In the genomic region with DNA sequence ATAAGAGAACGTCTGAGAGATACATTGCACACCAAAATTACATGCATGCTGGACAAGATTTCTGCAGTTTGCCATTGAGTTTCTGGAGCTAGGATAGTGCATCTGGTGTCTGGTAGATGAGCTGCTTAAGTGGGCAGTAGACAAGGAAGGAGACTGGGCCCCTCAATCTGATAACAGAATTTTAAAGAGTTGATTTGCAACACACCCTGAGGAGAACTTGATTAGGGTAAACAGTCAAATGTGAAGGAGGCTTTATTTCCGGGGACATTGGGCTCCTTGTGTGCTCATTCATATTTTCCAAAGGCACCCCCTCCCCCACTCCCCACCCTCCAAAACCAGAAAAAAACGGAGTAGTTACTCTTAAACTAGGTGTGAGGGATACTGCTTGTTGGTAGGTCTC, we compare ENCODE assay signal across 8 mouse cellular contexts. TPM values are rescaled to one million over a fixed set of nuclear protein-coding genes. Genes with fewer than 3 reads are reported as not detected.
A peak's percentile ranks its signal among the peaks of the same experiment; 100 is the strongest.
DNase-seq lines count a peak whose midpoint lies in the region; ATAC-seq and TF ChIP-seq lines count a peak whose summit lies in the region.

No protein-coding gene starts in this region.

- TF ChIP-seq CTCF in CH12.LX (conservative IDR thresholded peaks at IDR 0.05 in 1 of 2, IDR thresholded peaks at IDR 0.05 in 1 of 2; ENCODE audit: low read depth in 2 of 2, low read length in 2 of 2), result no peak

- 57% methylated on average over 3 of the region's 3 CpGs for WGBS in heart, embryonic 11.5 days (ENCODE audit: insufficient replicate concordance)
- 46% methylated on average over 3 of the region's 3 CpGs for WGBS in forebrain, embryonic 15.5 days
- WGBS in liver, embryonic 16.5 days (ENCODE audit: insufficient replicate concordance), result 14% methylated on average over 3 of the region's 3 CpGs

- in situ Hi-C loops in CH12.LX (cut with MboI; ENCODE audit: low pct_ligation_motif_present, low pct_unique_long_range_greater_than_20kb, low sequenced_read_pairs), result no loop called here

- no peaks in the 10 kb centered on the region for H3K9me3 ChIP-seq in heart, embryonic 11.5 days (replicated peaks; ENCODE audit: control insufficient read depth, low read length)
- H3K9me3 ChIP-seq in CH12.LX (replicated peaks; ENCODE audit: low read length), result no peaks in the 10 kb centered on the region
- no peaks in the 10 kb centered on the region for H3K9me3 ChIP-seq in forebrain, embryonic 15.5 days
- H3K9me3 ChIP-seq in liver, embryonic 16.5 days (replicated peaks; ENCODE audit: control insufficient read depth, low read length), result no peaks in the 10 kb centered on the region

- no peak overlapping the region for H3K9ac ChIP-seq in heart, embryonic 11.5 days (ENCODE audit: low read depth, low read length)
- H3K9ac ChIP-seq in CH12.LX (ENCODE audit: insufficient read depth, low read depth), result no peak overlapping the region
- peak overlapping the region; percentile 92 for H3K9ac ChIP-seq in forebrain, embryonic 15.5 days (replicated peaks)
- no peak overlapping the region for H3K9ac ChIP-seq in liver, embryonic 16.5 days (ENCODE audit: low read depth, low read length)

- H3K4me1 ChIP-seq in heart, embryonic 11.5 days (ENCODE audit: control insufficient read depth, insufficient read depth, low read length), result peaks cover 11% of the 10 kb centered on the region
- H3K4me1 ChIP-seq in CH12.LX (ENCODE audit: control insufficient read depth in 1 of 2, insufficient read depth in 2 of 2), result peaks cover 4 to 45% of the 10 kb centered on the region in 2 experiments; a peak in 2 of 4 replicates
- H3K4me1 ChIP-seq in forebrain, embryonic 15.5 days, result peaks cover 29% of the 10 kb centered on the region
- peaks cover 29% of the 10 kb centered on the region for H3K4me1 ChIP-seq in liver, embryonic 16.5 days (ENCODE audit: control insufficient read depth, low read depth, low read length)

- no peak overlapping the region for H3K27ac ChIP-seq in heart, embryonic 11.5 days (ENCODE audit: low read depth, low read length)
- no peak overlapping the region for H3K27ac ChIP-seq in CH12.LX (ENCODE audit: insufficient read depth, low read depth)
- no peak overlapping the region for H3K27ac ChIP-seq in forebrain, embryonic 15.5 days (replicated peaks)
- H3K27ac ChIP-seq in liver, embryonic 16.5 days (ENCODE audit: low read length), result no peak overlapping the region; the same call in 1 of the 2 replicates

- no peaks in the 10 kb centered on the region for H3K36me3 ChIP-seq in heart, embryonic 11.5 days (ENCODE audit: control insufficient read depth, insufficient read depth, low read length)
- no peaks in the 10 kb centered on the region for H3K36me3 ChIP-seq in CH12.LX (replicated peaks in 1 of 2; ENCODE audit: control insufficient read depth in 1 of 2, insufficient read depth in 1 of 2, low read length in 1 of 2)
- H3K36me3 ChIP-seq in forebrain, embryonic 15.5 days, result no peaks in the 10 kb centered on the region
- H3K36me3 ChIP-seq in liver, embryonic 16.5 days (ENCODE audit: control insufficient read depth, insufficient read depth), result no peaks in the 10 kb centered on the region

- TF ChIP-seq EP300 in CH12.LX (IDR thresholded peaks at IDR 0.05; ENCODE audit: low read length), result no peak

- H3K4me2 ChIP-seq in heart, embryonic 11.5 days, result peak overlapping the region; percentile 85
- peak overlapping the region; percentile 92; the same call in 1 of the 2 replicates for H3K4me2 ChIP-seq in CH12.LX (ENCODE audit: insufficient read depth, low read depth, poor library complexity, severe bottlenecking)
- H3K4me2 ChIP-seq in forebrain, embryonic 15.5 days (replicated peaks), result peak overlapping the region; percentile 74
- H3K4me2 ChIP-seq in liver, embryonic 16.5 days (ENCODE audit: low read depth, low read length), result peak overlapping the region; percentile 99

- no peak overlapping the region for H3K4me3 ChIP-seq in heart, embryonic 11.5 days (ENCODE audit: low read depth, low read length)
- H3K4me3 ChIP-seq in CH12.LX (replicated peaks in 1 of 3; ENCODE audit: low read depth in 2 of 3, low read length in 2 of 3, poor library complexity in 1 of 3), result peak overlapping the region in 1 of 3 experiments; percentile 69
- peak overlapping the region; percentile 79 for H3K4me3 ChIP-seq in forebrain, embryonic 15.5 days
- H3K4me3 ChIP-seq in liver, embryonic 16.5 days (ENCODE audit: low read depth, low read length), result no peak overlapping the region; the same call in 1 of the 2 replicates

- H3K27me3 ChIP-seq in heart, embryonic 11.5 days (ENCODE audit: control insufficient read depth, insufficient read depth, low read length), result no peaks in the 10 kb centered on the region
- no peaks in the 10 kb centered on the region for H3K27me3 ChIP-seq in CH12.LX (replicated peaks)
- no peaks in the 10 kb centered on the region for H3K27me3 ChIP-seq in forebrain, embryonic 15.5 days
- no peaks in the 10 kb centered on the region for H3K27me3 ChIP-seq in liver, embryonic 16.5 days (ENCODE audit: control insufficient read depth, insufficient read depth, low read depth, low read length)

- intact Hi-C loops in heart, postnatal 25 days (cut with DNase I), result no loop called here

- TF ChIP-seq RAD21 in CH12.LX (IDR thresholded peaks at IDR 0.05; ENCODE audit: low read depth, low read length), result no peak

- no peak for ATAC-seq in heart, embryonic 11.5 days (replicated peaks; ENCODE audit: insufficient number of reproducible peaks, low FRiP score, low TSS enrichment)
- no peak for ATAC-seq in forebrain, embryonic 15.5 days (replicated peaks)
- no peak for ATAC-seq in liver, embryonic 16.5 days (ENCODE audit: low read depth)

- dilution Hi-C loops in CH12.LX (cut with MboI; ENCODE audit: extremely low pct_ligation_motif_present, extremely low pct_unique_long_range_greater_than_20kb, low sequenced_read_pairs), result no loop called here

- peaks cover 8% of the 10 kb centered on the region; the same call in 1 of the 2 replicates for H3K79me2 ChIP-seq in CH12.LX (replicated peaks; ENCODE audit: control insufficient read depth, extremely low read depth, insufficient read depth, poor library complexity, severe bottlenecking)

- TF ChIP-seq POLR2A in CH12.LX (IDR thresholded peaks at IDR 0.05; ENCODE audit: low read depth, low read length), result no peak

- no peak for DNase-seq in heart, postnatal 25 days (ENCODE audit: low spot score)
- DNase-seq in CH12.LX (ENCODE audit: extremely low read depth), result peak; percentile 25
- no peak for DNase-seq in thymus, postnatal 14 days
- DNase-seq in layer of hippocampus, postnatal 10 days (ENCODE audit: low spot score in 2 of 2), result no peak
- DNase-seq in gastrocnemius, adult 18-20 months (ENCODE audit: low spot score), result no peak

TF ChIP-seq in CH12.LX, 34 proteins besides CTCF, POLR2A, EP300 and RAD21:
- no peak for TF ChIP-seq HCFC1 (IDR thresholded peaks at IDR 0.05; ENCODE audit: low read depth, low read length)
- TF ChIP-seq ZC3H11A (IDR thresholded peaks at IDR 0.05; ENCODE audit: low read depth, low read length), result no peak
- 0 out of 2 replicates have a peak, but pooled peaks have one; percentile 47 for TF ChIP-seq CHD1 (IDR thresholded peaks at IDR 0.05; ENCODE audit: low read depth, low read length)
- no peak for TF ChIP-seq BHLHE40 (IDR thresholded peaks at IDR 0.05; ENCODE audit: low read depth, low read length)
- TF ChIP-seq ZNF384 (IDR thresholded peaks at IDR 0.05; ENCODE audit: low read depth, low read length), result peak; percentile 48; the same call in 1 of the 2 replicates

RNA-seq across cellular contexts. Expression of a gene that starts 2.0 kb away (rescaled TPM):
- 5.3 and 5.9 TPM in 2 replicates for polyA plus RNA-seq in heart, embryonic 11.5 days (2014; fragmentation: Nextera tagmentation; extraction: Ambion mirVana)
- total RNA-seq in heart, postnatal 25 days (2021), result 10 to 100 TPM; 11.2 to 17.4 TPM
- total RNA-seq in CH12.LX (2012; rRNA removed) (5.7 and 6.4 TPM in 2 replicates), CH12.LX (2014; rRNA removed) (8.9 and 11.4 TPM in 2 replicates)
- 8.1 and 8.8 TPM in 2 replicates for polyA plus RNA-seq in CH12.LX (2012; ENCODE audit: insufficient read length, low read depth)
- polyA plus RNA-seq in forebrain, embryonic 15.5 days (2015; fragmentation: Nextera tagmentation; extraction: Ambion mirVana), result 28.9 and 30.1 TPM in 2 replicates
- 1.0 and 1.1 TPM in 2 replicates for polyA plus RNA-seq in liver, embryonic 16.5 days (2015; fragmentation: Nextera tagmentation; extraction: Ambion mirVana)
- total RNA-seq in layer of hippocampus, postnatal 10 days (2021), result 10 to 100 TPM; 52.3 to 59.0 TPM
- 1 to 10 TPM; 4.3 to 9.6 TPM for total RNA-seq in gastrocnemius, adult 18-20 months (2021)
